Mouse (Mus musculus) brain, embryonic 14.5 days (tissue): ENCODE data around the gene Ccnj.

Source experiments
- CTCF ChIP-seq: fragments of 200-500 bp; IDR thresholded peaks from 2 replicates; pipeline ENCODE4 v1.5.1; 2012; ENCODE audit warnings: inconsistent platforms, mild to moderate bottlenecking, moderate library complexity, borderline replicate concordance; ENCODE audit not compliant: insufficient read depth, insufficient read length; ENCODE audit errors: extremely low read depth
- POLR2A ChIP-seq: fragments of 200-500 bp; IDR thresholded peaks from 2 replicates; pipeline ENCODE4 v1.6.1; 2012; ENCODE audit warnings: mild to moderate bottlenecking, inconsistent platforms, borderline replicate concordance; ENCODE audit not compliant: poor library complexity, insufficient read depth, insufficient read length, severe bottlenecking; ENCODE audit errors: extremely low read depth

GRCm38 (mm10) chr19:40894519-40895392 lies 63.7 kb downstream of the Ccnj start, which contains the start of gene Zfp518a:
- peak; percentile 88 for TF ChIP-seq POLR2A
- no peak for TF ChIP-seq CTCF
